Mouse (Mus musculus) CH12.LX (cell line): ENCODE results near the gene Taz.

ENCODE experiments used
- CTCF ChIP-seq, 2 experiments: IDR thresholded peaks in 1 of 2; conservative IDR thresholded peaks in 1 of 2; 2 replicates each; pipeline ENCODE4 v1.5.1; 2011 to 2012; ENCODE audit warnings: low read depth in 2 of 2, low read length in 2 of 2, improper control_type of control experiment in 1 of 2, inconsistent platforms in 1 of 2, mild to moderate bottlenecking in 1 of 2, moderate library complexity in 1 of 2
- EP300 ChIP-seq: IDR thresholded peaks from 2 replicates; pipeline ENCODE4 v1.6.1; 2011; ENCODE audit warnings: low read length, improper control_type of control experiment
- ETS1 ChIP-seq: conservative IDR thresholded peaks from 2 replicates; pipeline ENCODE4 v1.6.1; 2012; ENCODE audit warnings: low read depth, mild to moderate bottlenecking, inconsistent platforms, low read length, improper control_type of control experiment, moderate library complexity
- GABPA ChIP-seq: IDR thresholded peaks from 2 replicates; pipeline ENCODE4 v1.6.1; 2012; ENCODE audit warnings: low read depth, low read length, improper control_type of control experiment, inconsistent platforms; ENCODE audit not compliant: insufficient replicate concordance
- MAX ChIP-seq: IDR thresholded peaks from 2 replicates; pipeline ENCODE4 v1.6.1; 2011; ENCODE audit warnings: low read length, improper control_type of control experiment
- MAZ ChIP-seq: IDR thresholded peaks from 2 replicates; pipeline ENCODE4 v1.6.1; 2012; ENCODE audit warnings: low read depth, mild to moderate bottlenecking, inconsistent platforms, low read length, improper control_type of control experiment, moderate library complexity
- MEF2A ChIP-seq: IDR thresholded peaks from 2 replicates; pipeline ENCODE4 v1.6.1; 2014; ENCODE audit warnings: low read depth, mild to moderate bottlenecking, inconsistent platforms, low read length, improper control_type of control experiment, borderline replicate concordance
- POLR2A ChIP-seq: IDR thresholded peaks from 2 replicates; pipeline ENCODE4 v1.6.1; 2011; ENCODE audit warnings: low read depth, mild to moderate bottlenecking, improper control_type of control experiment, low read length
- POLR2AphosphoS2 ChIP-seq: IDR thresholded peaks from 2 replicates; pipeline ENCODE4 v1.6.1; 2011; ENCODE audit warnings: low read depth, low read length, improper control_type of control experiment
- ZC3H11A ChIP-seq: IDR thresholded peaks from 2 replicates; pipeline ENCODE4 v1.6.1; 2012; ENCODE audit warnings: low read depth, mild to moderate bottlenecking, inconsistent platforms, low read length, improper control_type of control experiment
- ZMIZ1 ChIP-seq: IDR thresholded peaks from 2 replicates; pipeline ENCODE4 v1.6.1; 2012; ENCODE audit warnings: low read depth, mild to moderate bottlenecking, inconsistent platforms, low read length, improper control_type of control experiment

DNA sequence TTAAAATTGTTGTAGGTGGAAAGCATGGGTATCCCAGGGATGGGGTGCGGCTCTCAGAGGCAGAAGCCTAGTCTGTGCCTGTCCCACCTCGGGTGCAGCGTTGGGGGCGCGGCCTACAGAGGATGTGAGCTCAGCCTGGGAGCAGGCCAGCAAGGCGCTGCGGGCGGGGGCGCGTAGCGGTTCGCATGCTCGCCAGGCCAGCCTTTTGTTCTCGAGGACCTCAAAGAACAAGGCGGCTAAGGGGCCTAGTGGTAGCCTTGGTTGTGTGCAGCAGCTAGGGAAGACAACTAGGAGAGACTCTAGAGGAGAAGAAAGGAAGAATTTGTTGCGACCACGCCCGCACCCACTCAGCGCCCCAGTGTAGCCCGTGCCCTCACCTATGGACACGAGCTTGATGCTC lies 36.0 kb upstream of the Taz start:
- TF ChIP-seq ETS1, result no peak
- no peak for TF ChIP-seq CTCF (conservative IDR thresholded peaks at IDR 0.05 in 1 of 2, IDR thresholded peaks at IDR 0.05 in 1 of 2; ENCODE audit: low read depth in 2 of 2, low read length in 2 of 2)
- TF ChIP-seq MAZ, result no peak
- no peak for TF ChIP-seq EP300
- no peak for TF ChIP-seq ZC3H11A
- no peak for TF ChIP-seq MEF2A
- no peak for TF ChIP-seq POLR2A
- no peak for TF ChIP-seq MAX
- TF ChIP-seq POLR2AphosphoS2, result no peak
- no peak for TF ChIP-seq GABPA
- no peak for TF ChIP-seq ZMIZ1
